Mouse (Mus musculus) liver, postnatal 0 days (tissue): ENCODE results near the gene Hoxa2.

Source experiments
- CTCF ChIP-seq: sonication (generic); IDR thresholded peaks from 2 replicates; pipeline ENCODE4 v1.5.1; 2016; ENCODE audit warnings: antibody characterized with exemption, low read depth
- EP300 ChIP-seq: IDR thresholded peaks from 2 replicates; pipeline ENCODE4 v1.6.1; 2016; ENCODE audit warnings: antibody characterized with exemption, low read depth, mild to moderate bottlenecking

- no peak for TF ChIP-seq CTCF
- no peak for TF ChIP-seq EP300
These were observed 2.5 kb upstream of the Hoxa2 start for GRCm38 (mm10) chr6:52167176-52167575.
